In genomic region chr2:167318981-167319380, GRCm38 (mm10) we compare ENCODE assay signal across 8 mouse cellular contexts. TPM values are rescaled to one million over a fixed set of nuclear protein-coding genes. Genes with fewer than 3 reads are reported as not detected.
DNase-seq lines count a peak whose midpoint lies in the region; ATAC-seq lines count a peak whose summit lies in the region.

No protein-coding gene starts in this region.

- H3K27ac ChIP-seq in hindbrain, embryonic 16.5 days (ENCODE audit: low read depth, low read length) = no peak overlapping the region

- H3K27me3 ChIP-seq in megakaryocyte, embryonic 14.5 days (replicated peaks) = peaks cover 25% of the 10 kb centered on the region
- no peaks in the 10 kb centered on the region for H3K27me3 ChIP-seq in hindbrain, embryonic 16.5 days (replicated peaks; ENCODE audit: control insufficient read depth, insufficient read depth, low read length)

- H3K4me3 ChIP-seq in megakaryocyte, embryonic 14.5 days (replicated peaks) = peak overlapping the region; percentile 43
- H3K4me3 ChIP-seq in hindbrain, embryonic 16.5 days (ENCODE audit: low read length) = no peak overlapping the region

- peaks cover 48% of the 10 kb centered on the region for H3K4me1 ChIP-seq in megakaryocyte, embryonic 14.5 days
- H3K4me1 ChIP-seq in hindbrain, embryonic 16.5 days (ENCODE audit: control insufficient read depth, insufficient read depth, low read depth, low read length) = peaks cover 33% of the 10 kb centered on the region

- intact Hi-C loops in left cerebral cortex, postnatal 4 days (cut with DNase I) = no loop called here

- H3K36me3 ChIP-seq in megakaryocyte, embryonic 14.5 days (replicated peaks; ENCODE audit: low read length) = no peaks in the 10 kb centered on the region
- H3K36me3 ChIP-seq in hindbrain, embryonic 16.5 days (ENCODE audit: control insufficient read depth, insufficient read depth, low read length) = no peaks in the 10 kb centered on the region

- no peak overlapping the region for H3K9ac ChIP-seq in hindbrain, embryonic 16.5 days (ENCODE audit: low read depth, low read length)

- peak; percentile 75 for DNase-seq in adrenal gland, postnatal 14 days
- peak; percentile 70 to 83 for DNase-seq in heart, adult 9 months (ENCODE audit: low spot score in 2 of 2)
- DNase-seq in kidney, postnatal 10 days = peak; percentile 52
- no peak for DNase-seq in cerebellum, adult 18-20 months
- DNase-seq in left cerebral cortex, postnatal 4 days = no peak
- DNase-seq in thymus, postnatal 4 days = no peak

- no peak for ATAC-seq in hindbrain, embryonic 16.5 days

- 68% methylated on average over 5 of the region's 5 CpGs for WGBS in hindbrain, embryonic 16.5 days

- H3K9me3 ChIP-seq in megakaryocyte, embryonic 14.5 days = no peaks in the 10 kb centered on the region
- no peaks in the 10 kb centered on the region for H3K9me3 ChIP-seq in hindbrain, embryonic 16.5 days (ENCODE audit: control insufficient read depth, low read length)

- no peak overlapping the region for H3K4me2 ChIP-seq in hindbrain, embryonic 16.5 days (ENCODE audit: low read length)

RNA-seq across cellular contexts. Expression of gene B4galt5, which starts 30.0 kb away (rescaled TPM):
- 75.6 and 77.7 TPM in 2 replicates for total RNA-seq in adrenal gland, postnatal 14 days (2021)
- polyA plus RNA-seq in megakaryocyte, embryonic 14.5 days (2012; ENCODE audit: insufficient read depth, low replicate concordance) = 3.7 and 4.1 TPM in 2 replicates
- total RNA-seq in left cerebral cortex, postnatal 4 days (2021) = 10 to 100 TPM; 77.2 to 80.4 TPM
- 19.7 and 22.6 TPM in 2 replicates for polyA plus RNA-seq in hindbrain, embryonic 16.5 days (2015; fragmentation: Nextera tagmentation; extraction: Ambion mirVana)

Comparison
In these comparisons a context has a peak if more than half of its experiments do, and no peak if none do; other contexts are left out.
1. DNase-seq: peak in adrenal gland, postnatal 14 days (single experiment), heart, adult 9 months (2 of 2) and kidney, postnatal 10 days (single experiment); none in cerebellum, adult 18-20 months (0 of 2), left cerebral cortex, postnatal 4 days (single experiment) and thymus, postnatal 4 days (single experiment).